Mouse (Mus musculus): ENCODE data around the gene Nsun7.

DNA sequence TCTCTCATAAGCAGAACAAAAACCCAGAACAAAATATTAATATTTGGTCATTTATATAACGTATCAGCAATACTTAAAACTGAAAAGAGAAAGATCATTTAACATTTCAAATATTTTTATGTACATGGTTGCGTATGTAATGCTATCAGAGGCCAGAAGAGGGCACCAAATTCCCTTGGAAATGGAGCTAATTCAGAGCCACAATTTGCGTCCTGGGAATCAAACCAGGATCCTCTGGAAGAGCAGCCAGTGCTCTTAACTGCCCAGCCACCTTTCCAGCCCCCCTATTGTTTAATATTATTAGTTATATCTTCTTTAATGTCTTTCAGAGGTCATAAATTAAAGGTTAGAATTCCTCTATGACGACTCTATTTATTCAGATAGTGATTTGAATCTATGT lies 3.7 kb downstream of the Nsun7 start:
- TF ChIP-seq CTCF (IDR thresholded peaks at IDR 0.05; ENCODE audit: control insufficient read depth, insufficient read depth, insufficient replicate concordance, low read depth, low read length): no peak
- no peak for TF ChIP-seq POLR2A (IDR thresholded peaks at IDR 0.05; ENCODE audit: control insufficient read depth, low read depth, low read length)
